Mouse (Mus musculus) adrenal gland, postnatal 4 days (tissue): ENCODE measurements around the gene Kmt5a. TPM values are rescaled to one million over a fixed set of nuclear protein-coding genes. Genes with fewer than 3 reads are reported as not detected.

ENCODE experiments used
- DNase-seq, 2 experiments: peaks; one replicate each; pipeline ENCODE4 v3.0.0; 2021 to 2022; ENCODE audit warnings: low spot score in 2 of 2, mixed read lengths in 2 of 2
- long read RNA-seq, 2 experiments: library from polyadenylated mRNA; stranded (forward); transcript quantifications; one replicate each; pipeline ENCODE4 v2.0.0; 2021
- total RNA-seq, 2 experiments: library from RNA; stranded (reverse); gene quantifications; 2 replicates each; pipeline ENCODE4 v1.2.3; 2021

Gene Kmt5a
- total RNA-seq = 100 to 1,000 TPM in 1 of 2 experiments, 10 to 100 TPM in 1; 97.9 to 105 TPM
- long read RNA-seq, experiment 1, transcript Kmt5a-209 (8 exons, 2,112 nt) = minor isoform, 9 of 56 reads
- long read RNA-seq, experiment 1, transcript Kmt5a-202 (7 exons, 1,425 nt) = major isoform, 25 of 56 reads
- long read RNA-seq, experiment 1, partial matches to known transcripts = 14 of 56 reads
- long read RNA-seq, experiment 1, other reads (novel, unspliced or antisense) = 3 of 56 reads
- long read RNA-seq, experiment 2, transcript Kmt5a-209 (8 exons, 2,112 nt) = minor isoform, 14 of 148 reads
- long read RNA-seq, experiment 2, transcript Kmt5a-201 (8 exons, 2,739 nt) = minor isoform, 7 of 148 reads
- long read RNA-seq, experiment 2, transcript Kmt5a-212 (6 exons, 1,032 nt) = minor isoform, 6 of 148 reads
- long read RNA-seq, experiment 2, transcript Kmt5a-202 (7 exons, 1,425 nt) = major isoform, 79 of 148 reads
- long read RNA-seq, experiment 2, partial matches to known transcripts = 20 of 148 reads
- long read RNA-seq, experiment 2, other reads (novel, unspliced or antisense) = 18 of 148 reads

DNA sequence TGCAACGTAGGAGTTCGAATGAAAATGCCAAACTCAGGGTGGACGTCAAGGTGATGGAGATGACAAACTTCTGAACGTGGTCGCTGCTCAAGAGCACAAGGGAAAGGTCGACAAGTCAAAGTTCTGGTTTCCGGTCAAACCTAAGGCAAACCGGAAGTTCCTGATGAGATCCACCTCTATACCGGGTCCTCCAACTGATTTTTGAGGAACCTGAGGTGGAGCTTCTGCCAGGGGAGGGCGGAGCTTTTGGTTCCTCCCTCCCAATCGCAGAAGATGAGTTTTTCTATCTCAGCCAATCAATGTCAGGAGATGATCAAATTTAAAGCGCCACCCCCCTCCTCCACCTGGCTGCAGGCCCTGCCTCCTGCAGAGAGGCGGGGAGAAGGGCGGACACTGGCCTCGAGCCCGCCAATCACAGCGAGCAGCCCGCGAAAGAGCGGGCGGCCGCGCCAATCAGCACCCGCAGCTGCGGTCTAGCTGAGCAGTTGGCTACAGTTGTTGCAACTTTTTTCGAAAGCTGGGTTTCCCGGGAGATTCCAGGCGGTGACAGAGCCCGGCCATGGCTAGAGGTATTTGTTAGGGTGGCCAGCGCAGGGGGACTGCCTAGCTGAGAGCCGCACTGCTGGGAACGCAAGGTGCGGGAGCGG, at the start of gene Kmt5a:
TSS of gene Kmt5a (plus strand) at position 484 of the 647 bp plus-strand sequence.
- peak; percentile 86 to 91 for DNase-seq

DNA sequence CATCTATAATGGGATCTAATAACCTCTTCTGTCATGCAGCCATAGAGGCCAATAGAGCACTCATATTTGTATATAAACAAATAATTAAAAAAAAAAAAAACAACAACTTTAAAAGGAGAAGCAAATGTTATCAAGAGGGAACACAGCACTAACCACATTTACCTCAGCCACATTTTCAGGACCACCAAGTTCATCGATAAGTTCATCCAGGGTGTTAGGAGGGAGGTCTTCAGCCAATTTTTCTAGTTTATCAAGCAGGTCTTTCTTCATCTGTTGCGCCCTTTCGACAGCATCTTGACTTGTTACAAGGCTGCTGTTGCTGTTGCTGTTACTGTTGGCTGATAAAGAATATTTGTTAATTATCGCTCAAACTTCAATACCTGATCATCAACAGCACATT, 47.3 kb upstream of the Kmt5a start:
- no peak for DNase-seq

DNA sequence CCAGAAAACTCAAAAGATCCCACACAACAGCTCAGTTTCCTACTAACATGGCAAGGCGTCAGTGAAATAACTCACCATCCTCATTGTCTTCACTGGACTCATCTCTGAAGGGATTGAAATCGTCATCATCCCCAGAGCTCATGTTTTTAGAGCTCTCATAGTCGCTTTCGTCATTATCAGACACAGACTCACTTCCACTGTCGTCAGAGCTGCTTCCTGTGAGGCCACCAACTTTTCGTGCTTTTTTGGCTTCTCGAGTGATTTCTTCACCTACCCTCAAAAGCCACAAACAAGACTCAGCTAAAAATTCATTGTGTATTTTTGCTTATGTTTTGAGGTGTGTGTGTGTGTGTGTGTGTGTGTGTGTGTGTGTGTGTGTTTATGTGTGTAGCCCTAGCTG, 46.0 kb upstream of the Kmt5a start:
- no peak for DNase-seq

DNA sequence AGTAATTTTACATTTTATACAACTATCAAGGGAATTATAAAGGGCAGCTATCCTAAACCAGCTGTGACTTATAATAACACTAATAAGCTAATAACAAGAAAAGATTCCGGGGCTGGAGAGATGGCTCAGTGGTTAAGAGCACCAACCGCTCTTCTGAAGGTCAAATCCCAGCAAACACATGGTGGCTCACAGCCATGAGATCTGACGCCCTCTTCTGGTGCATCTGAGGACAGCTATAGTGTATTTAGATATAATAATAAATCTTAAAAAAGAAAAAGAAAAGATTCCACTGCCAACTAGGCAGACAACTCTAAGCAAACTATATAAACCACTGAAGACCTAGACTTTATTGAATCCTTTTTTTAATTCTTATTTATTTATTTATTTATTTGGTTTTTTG, 28.9 kb upstream of the Kmt5a start:
- DNase-seq = no peak

DNA sequence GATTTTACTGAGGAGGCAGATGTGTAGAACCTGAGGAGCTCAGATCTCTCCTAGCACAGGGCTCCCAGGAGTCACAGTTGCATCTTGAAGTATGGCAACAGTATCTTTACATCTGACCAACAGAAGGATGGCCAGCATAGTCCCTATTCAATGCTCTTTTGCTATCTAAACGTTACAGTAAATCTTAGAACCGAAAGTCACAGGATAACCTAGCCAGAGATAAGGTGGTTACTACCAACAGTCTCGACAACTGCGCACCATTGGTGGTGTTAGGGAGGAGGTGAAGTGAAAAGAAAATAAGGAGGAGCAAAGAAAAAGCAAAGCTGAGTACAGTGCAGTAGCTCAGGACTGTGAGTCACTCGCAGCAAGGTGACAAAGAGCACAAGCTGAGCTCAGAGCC, 27.6 kb upstream of the Kmt5a start:
- DNase-seq = no peak

DNA sequence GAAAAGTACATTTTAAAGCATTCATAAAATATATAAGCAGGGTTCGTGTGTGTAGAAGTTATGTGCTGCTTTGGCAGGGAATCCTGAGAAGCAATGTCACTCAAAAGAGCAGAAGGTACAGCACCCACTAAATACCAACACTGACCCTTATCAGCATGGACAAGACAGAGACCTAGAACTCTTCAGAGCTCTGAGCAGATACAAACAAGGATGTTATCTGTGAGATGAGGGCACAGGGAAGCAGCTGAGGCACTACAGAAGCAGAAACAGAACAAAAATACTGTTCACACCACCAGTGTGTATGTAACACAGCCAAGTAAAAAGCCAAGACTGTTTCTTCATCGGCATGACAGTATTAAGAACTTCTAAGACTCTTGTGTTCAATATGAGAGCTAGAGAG, 20.8 kb upstream of the Kmt5a start:
- no peak for DNase-seq

DNA sequence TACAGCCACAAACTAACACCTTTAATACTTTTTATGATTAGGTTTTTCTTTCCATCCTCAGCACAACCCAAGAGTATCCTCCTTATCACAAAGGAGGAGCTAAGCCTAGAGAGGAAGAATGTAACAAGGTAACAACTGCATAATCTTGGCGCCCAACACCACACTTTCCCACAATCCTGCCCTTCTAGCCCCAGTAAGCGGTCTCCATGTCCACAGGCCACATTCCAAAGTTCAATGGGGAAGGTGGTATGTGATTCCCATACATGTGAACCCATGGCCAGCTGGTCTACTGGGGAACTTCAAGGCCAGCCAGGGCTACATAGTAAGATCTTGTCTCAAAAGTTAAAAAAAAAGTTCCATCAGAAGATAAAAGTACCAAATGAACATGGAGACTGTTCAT, 17.9 kb upstream of the Kmt5a start:
- no peak for DNase-seq

DNA sequence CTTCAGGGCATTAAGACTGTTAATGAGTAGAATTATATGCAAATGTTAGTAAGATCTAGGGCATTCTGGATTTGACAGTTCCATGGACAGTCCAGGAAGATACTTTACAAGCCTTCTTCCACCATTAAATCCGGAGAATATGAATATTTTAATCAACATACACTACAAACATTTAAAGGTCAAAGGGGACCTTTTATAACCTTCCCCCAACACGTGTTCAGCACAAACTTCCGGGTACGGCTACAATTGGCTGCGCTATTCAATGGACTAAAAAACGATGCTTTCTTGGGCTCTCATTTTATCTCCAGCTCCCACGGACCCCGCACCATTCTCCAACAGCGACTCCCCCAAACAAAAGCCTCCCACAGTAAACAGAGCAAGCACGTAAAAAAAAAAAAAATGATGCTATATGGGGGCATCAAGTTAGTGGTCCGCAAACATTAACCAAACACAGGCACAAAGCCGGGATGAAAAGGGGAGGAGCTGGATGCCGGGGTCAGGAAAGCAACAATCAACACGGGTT, 15.5 kb upstream of the Kmt5a start:
- no peak for DNase-seq

DNA sequence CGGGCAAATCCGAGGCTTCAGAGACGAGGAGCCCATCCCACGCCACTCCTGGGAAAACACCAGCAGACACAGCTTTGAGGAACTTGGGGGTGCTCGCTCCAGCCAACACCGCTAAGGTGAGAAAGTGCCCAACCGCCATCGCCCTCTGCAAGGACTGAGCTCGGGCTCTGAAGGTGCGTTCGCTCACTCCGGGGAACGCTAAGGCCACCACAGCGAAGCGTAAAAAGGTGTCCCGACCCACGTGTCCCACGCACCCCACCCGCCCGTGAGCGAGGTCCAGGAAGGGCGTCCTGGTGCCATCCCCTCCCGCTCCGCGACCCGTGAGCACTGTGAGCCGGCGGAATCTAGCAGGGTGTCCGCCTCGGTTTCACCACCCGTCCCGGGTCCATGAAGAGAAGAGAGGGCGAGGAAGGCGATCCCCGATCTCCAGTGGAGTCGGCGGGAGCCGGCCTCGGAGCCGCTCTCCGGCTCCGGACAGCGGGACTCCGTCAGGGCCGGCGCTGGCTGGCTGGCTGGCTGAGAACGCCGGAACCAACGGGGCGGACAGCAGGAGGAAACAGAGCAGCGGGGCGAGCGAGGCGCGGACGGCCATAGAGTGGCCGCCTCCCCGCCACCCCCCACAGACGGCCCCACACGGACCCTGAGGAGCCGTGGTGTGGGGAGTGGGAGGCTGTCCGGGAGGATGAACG, 14.9 kb upstream of the Kmt5a start:
- DNase-seq = peak in 1 of 2 experiments; percentile 15

DNA sequence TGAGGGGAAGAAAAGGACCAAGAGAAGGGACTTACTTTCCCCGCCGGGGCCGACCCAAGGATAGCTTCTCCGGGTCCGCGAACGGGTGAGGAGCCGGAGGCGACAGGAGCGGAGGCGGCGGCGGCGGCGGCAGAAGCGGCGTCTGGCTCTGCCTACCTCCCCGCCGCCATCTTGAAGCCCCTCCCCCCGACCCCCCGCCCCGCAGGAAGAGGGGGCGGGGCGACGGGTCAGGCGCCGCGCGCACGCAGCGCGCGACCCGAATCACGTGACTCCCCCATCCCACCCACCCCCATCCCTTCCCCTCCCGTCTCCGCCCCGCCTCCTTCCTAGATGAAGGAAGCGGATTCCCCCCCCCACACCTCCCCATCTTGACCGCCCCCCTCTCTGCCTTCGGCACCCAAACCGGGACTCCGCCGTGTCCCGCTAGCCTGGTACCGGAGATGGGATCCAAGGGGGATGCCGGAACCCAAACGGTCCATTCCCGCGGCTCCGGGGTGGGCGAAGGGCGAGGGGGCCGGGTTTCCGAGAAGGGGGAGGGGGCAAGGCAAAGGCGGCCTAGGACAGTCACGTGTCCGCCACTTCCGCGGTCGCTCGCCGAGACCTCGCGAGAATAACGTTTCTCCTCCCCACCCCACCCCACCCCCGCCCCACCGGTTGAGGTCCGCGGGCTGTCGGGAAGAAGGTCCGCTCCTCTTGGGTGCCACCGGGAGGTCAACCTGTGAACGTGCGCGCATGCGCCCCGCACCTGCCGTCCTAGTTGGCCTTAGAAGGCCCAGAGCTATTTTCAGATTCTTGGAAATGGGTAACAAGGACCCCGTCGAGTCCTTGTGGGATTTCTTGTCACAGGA, 14.1 kb upstream of the Kmt5a start, which contains the start of gene Sbno1:
TSS of gene Sbno1 (minus strand) at position 590 of the 848 bp plus-strand sequence.
- peak; percentile 72 to 86 for DNase-seq

DNA sequence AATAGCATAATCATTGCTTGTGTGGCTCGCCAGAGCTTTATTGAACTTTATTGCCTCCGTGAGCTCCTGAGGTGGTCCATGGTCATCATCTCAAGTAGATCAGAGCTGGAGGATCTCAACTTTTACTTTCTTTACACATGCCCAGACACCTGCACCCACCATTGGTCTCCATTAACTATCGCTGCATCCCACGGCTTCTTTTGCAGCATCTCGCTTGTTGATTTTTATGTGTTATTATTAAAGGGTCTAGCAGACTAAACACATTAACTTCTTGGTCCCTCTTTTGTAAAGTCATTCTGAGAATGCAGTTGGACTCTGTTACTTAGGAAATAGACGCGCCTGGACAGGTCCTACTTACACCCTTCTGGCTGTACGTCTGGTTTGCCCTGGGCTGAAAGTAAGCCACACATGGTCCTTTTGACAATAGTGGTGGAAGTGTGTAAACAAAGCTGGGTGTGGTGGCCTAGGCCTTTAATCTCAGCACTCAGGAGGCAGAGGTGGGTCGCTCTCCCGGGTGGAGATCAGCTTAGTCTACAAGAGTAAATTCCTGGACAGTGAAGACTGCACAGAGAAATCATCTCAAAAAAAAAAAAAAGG, 13.2 kb upstream of the Kmt5a start:
- DNase-seq = no peak

DNA sequence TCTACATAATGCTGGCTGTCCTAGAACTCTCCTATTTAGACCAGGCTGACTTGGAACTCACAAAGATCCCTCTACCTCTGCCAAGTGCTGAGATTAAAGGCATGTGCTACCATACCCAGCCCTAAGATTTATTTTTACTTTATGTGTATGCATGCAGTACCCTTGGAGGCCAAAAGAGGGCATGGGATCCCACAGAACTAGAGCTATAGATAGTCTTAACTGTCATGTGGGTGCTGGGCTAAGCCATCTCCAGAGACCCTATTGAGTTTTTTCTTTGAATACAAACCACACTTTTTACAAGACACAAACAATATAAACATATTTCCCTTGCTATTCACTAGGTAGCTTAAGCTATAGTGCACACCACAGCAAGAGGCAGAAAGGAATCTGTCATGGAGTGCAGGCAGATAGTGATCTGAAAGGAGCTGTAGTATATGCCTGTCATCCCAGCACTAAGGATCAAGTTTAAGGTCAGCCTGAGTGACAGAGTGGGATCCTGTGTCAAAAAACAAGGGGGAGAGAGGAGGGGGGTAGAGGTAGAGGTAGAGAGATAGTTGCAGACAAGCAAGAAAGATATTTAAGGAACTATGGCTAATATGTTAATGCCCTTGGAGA, 7.2 kb upstream of the Kmt5a start:
- no peak for DNase-seq

DNA sequence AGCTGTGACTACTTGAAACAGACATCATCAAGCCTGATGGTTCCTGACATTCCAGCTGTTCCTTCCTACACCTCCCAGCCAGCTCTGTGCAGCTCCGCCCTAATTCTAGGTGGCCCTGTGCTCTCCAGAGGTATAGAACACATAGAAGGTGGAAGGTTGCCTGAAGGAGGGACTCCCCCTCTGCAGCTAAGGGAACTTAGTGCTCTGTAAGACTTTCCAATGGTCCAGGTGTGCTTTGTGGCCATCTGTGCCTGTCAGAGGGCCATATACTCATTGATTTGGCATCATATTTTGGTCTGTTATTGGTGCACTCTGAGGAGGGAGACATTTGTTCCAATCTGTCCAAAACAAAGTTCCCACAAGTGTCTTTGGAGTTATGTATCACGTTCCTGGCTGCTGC, 6.7 kb upstream of the Kmt5a start:
- DNase-seq = no peak

DNA sequence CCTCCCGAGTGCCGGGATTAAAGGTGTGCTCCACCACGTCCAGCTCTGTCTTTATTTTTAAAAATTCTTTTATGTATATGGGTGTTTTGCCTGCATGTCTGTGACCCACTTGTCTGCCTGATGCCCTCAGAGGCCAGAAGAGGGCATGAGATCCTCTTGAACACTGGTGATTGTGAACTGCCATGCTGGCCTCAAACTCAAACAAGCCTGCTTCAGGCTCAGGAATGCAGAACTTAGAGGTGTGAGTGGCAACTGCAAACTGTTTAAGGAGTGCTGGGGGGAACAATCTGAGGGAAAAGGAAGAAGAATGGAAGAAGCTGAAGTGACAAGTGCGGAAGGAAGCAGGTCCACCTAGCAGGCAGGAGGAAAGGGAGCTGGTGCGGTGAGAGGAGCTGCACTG, 1.5 kb upstream of the Kmt5a start:
- DNase-seq = no peak

DNA sequence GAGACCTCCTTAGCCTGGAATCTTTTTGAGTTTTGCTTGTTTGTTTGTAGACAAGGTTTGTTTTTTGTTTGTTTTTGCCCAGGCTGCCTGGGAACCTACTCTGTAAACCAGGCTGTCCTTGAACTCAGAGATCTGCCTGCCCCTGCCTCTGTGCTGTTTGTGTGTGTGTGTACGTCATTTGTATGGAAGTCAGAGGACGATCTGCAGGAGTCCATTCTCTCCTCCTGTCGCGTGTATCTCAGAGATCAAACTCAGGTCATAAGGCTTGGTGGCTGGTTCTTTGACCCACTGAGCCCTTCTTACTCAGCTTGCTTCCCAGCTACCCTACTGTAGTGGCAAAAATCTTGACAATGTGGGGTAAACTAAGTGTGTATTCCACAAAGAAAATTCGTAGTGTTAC, 984 bp upstream of the Kmt5a start:
- no peak for DNase-seq

DNA sequence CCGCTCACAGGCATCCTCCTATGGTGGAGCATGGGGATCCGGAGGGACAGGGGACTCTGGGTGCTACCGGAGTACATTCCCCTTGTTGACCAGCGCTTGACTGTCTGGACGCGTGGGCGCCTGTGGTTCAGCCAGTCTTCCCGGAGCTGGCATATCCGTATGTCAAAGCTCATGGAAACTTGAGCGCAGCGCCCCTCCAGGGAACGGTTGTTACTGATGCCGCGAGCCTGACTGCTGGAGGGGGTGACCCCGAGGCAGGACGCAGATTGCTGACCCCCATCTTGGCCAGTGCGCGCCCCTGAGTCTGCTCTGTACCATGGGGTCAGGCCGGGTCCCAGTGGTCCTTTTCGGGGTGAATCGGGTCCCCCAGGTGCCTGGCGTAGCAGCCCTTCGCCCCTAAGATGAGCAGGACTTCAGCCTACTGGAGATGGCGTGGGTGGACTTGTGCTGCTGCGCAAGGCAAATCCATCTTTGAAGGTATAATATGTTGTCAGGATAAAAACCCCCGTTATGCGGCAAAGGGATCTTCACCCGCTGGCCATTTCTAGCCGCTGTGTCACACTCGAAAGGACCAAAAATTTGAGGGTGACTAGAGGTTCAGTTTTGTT, 468 bp downstream of the Kmt5a start:
- DNase-seq = peak in 1 of 2 experiments; percentile 39

DNA sequence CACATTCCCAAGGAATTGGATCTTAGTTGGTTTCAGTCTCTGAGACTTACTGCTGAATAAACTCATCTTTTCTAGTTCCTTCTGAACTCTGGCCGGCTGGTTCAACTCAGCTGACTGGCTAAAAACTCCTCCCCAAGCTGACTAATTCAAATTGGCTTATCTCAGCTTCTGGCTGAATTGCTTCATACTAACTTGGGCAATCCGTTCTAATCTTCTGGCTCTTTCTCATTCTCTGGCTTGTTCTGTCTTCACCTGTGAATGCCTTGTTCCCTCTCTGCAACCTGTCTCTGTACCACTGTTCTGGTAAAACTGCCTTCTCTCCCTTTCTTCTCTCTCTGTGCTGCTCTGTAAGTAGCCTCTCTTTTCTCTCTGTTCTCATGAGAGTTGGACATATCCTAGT, 2.9 kb downstream of the Kmt5a start:
- DNase-seq = no peak

DNA sequence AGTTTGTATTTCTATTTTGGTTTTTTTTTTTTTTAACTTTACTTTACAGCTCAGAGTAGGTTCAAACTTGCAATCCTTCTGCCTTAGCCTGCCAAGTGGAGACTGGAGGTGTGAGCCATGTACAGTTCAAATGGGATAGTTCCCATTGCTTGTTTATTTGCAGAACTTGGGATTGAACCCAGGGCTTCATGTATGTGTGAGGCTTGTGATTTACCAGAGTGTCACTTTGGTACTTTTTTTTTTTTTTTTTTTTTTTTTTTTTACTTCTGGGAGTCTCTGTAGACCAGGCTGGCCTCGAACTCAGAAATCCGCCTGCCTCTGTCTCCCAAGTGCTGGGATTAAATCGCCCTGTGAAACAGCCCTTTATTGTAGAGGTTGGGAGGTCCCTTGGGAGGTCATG, 4.5 kb downstream of the Kmt5a start:
- no peak for DNase-seq
